Mouse (Mus musculus): ENCODE measurements at regions not wholly inside any gene's neighbourhood (a gene's known extent, or its start where the extent isn't known, plus 50 kb on each side); places are given as distances from the start of the nearest gene placed in this dataset. TPM values are rescaled to one million over a fixed set of nuclear protein-coding genes. Genes with fewer than 3 reads are reported as not detected.
"Not testable (repeated sequence)": the region's sequence is repeated elsewhere in the genome, so short reads cannot be mapped to it uniquely, and the experiment has no call there.

GRCm38 (mm10) chr12:15078615-15079014, 738.1 kb downstream of the Trib2 start:
- ATAC-seq (ENCODE audit: insufficient read depth, low read depth) (no peak), DNase-seq (ENCODE audit: low spot score) (no peak)
- no peak overlapping the region for H3K27ac ChIP-seq (ENCODE audit: low read depth)
- H3K27me3 ChIP-seq (ENCODE audit: control insufficient read depth, insufficient read depth, low read length) = no peaks in the 10 kb centered on the region
- no peaks in the 10 kb centered on the region for H3K9me3 ChIP-seq (replicated peaks; ENCODE audit: control insufficient read depth, low read length)
- TF ChIP-seq CTCF (IDR thresholded peaks at IDR 0.05; ENCODE audit: low read depth) (peak; percentile 46), EP300 (IDR thresholded peaks at IDR 0.05; ENCODE audit: low read depth) (no peak)
- H3K4me1 ChIP-seq (ENCODE audit: control insufficient read depth, insufficient read depth) = no peaks in the 10 kb centered on the region
- H3K9ac ChIP-seq (replicated peaks; ENCODE audit: low read depth, low read length) = no peak overlapping the region
- WGBS = 46% methylated on average over 2 of the region's 2 CpGs
- no peak overlapping the region for H3K4me3 ChIP-seq (ENCODE audit: low read depth, low read length)
- H3K4me2 ChIP-seq (ENCODE audit: low read depth, low read length) = no peak overlapping the region
- H3K36me3 ChIP-seq (replicated peaks; ENCODE audit: control insufficient read depth, insufficient read depth, low read length) = no peaks in the 10 kb centered on the region

- no peak overlapping the region for H3K4me2 ChIP-seq (ENCODE audit: low read depth, low read length)
- TF ChIP-seq EP300 (IDR thresholded peaks at IDR 0.05; ENCODE audit: low read depth) (no peak), CTCF (IDR thresholded peaks at IDR 0.05; ENCODE audit: low read depth) (no peak)
- no peaks in the 10 kb centered on the region for H3K36me3 ChIP-seq (replicated peaks; ENCODE audit: control insufficient read depth, insufficient read depth, low read length)
- DNase-seq (ENCODE audit: low spot score) = no peak
- no peaks in the 10 kb centered on the region for H3K27me3 ChIP-seq (ENCODE audit: control insufficient read depth, insufficient read depth, low read length)
- H3K9ac ChIP-seq (replicated peaks; ENCODE audit: low read depth, low read length) = no peak overlapping the region
- H3K4me3 ChIP-seq (ENCODE audit: low read depth, low read length) = no peak overlapping the region
- H3K9me3 ChIP-seq (replicated peaks; ENCODE audit: control insufficient read depth, low read length) = no peaks in the 10 kb centered on the region
- no peak overlapping the region for H3K27ac ChIP-seq (ENCODE audit: low read depth)
- H3K4me1 ChIP-seq (ENCODE audit: control insufficient read depth, insufficient read depth) = no peaks in the 10 kb centered on the region
- no peak for ATAC-seq (ENCODE audit: insufficient read depth, low read depth)
- WGBS = 65% methylated on average over 1 of the region's 1 CpGs
Measured at GRCm38 (mm10) chr12:15064351-15064750, 752.4 kb downstream of the Trib2 start.

GRCm38 (mm10) chr12:15051387-15051786, 765.3 kb downstream of the Trib2 start:
- Histone ChIP-seq H3K27me3 (ENCODE audit: control insufficient read depth, insufficient read depth, low read length) (no peaks in the 10 kb centered on the region), H3K4me2 (ENCODE audit: low read depth, low read length) (no peak overlapping the region), H3K9me3 (replicated peaks; ENCODE audit: control insufficient read depth, low read length) (no peaks in the 10 kb centered on the region), H3K4me1 (ENCODE audit: control insufficient read depth, insufficient read depth) (no peaks in the 10 kb centered on the region), H3K4me3 (ENCODE audit: low read depth, low read length) (no peak overlapping the region), H3K36me3 (replicated peaks; ENCODE audit: control insufficient read depth, insufficient read depth, low read length) (no peaks in the 10 kb centered on the region), H3K9ac (replicated peaks; ENCODE audit: low read depth, low read length) (no peak overlapping the region), H3K27ac (ENCODE audit: low read depth) (no peak overlapping the region)
- ATAC-seq (ENCODE audit: insufficient read depth, low read depth) (no peak), DNase-seq (ENCODE audit: low spot score) (no peak)
- 75% methylated on average over 5 of the region's 5 CpGs for WGBS
- TF ChIP-seq CTCF (IDR thresholded peaks at IDR 0.05; ENCODE audit: low read depth) = no peak
- no peak for TF ChIP-seq EP300 (IDR thresholded peaks at IDR 0.05; ENCODE audit: low read depth)

- Histone ChIP-seq H3K4me3 (ENCODE audit: low read depth, low read length) (no peak overlapping the region), H3K9me3 (replicated peaks; ENCODE audit: control insufficient read depth, low read length) (no peaks in the 10 kb centered on the region), H3K4me1 (ENCODE audit: control insufficient read depth, insufficient read depth) (no peaks in the 10 kb centered on the region), H3K9ac (replicated peaks; ENCODE audit: low read depth, low read length) (no peak overlapping the region), H3K36me3 (replicated peaks; ENCODE audit: control insufficient read depth, insufficient read depth, low read length) (no peaks in the 10 kb centered on the region), H3K4me2 (ENCODE audit: low read depth, low read length) (no peak overlapping the region), H3K27ac (ENCODE audit: low read depth) (no peak overlapping the region), H3K27me3 (ENCODE audit: control insufficient read depth, insufficient read depth, low read length) (no peaks in the 10 kb centered on the region)
- 87% methylated on average over 2 of the region's 2 CpGs for WGBS
- no peak for TF ChIP-seq EP300 (IDR thresholded peaks at IDR 0.05; ENCODE audit: low read depth)
- TF ChIP-seq CTCF (IDR thresholded peaks at IDR 0.05; ENCODE audit: low read depth) = no peak
- DNase-seq (ENCODE audit: low spot score) (no peak), ATAC-seq (ENCODE audit: insufficient read depth, low read depth) (no peak)
Measured at GRCm38 (mm10) chr12:15043264-15043663, 773.5 kb downstream of the Trib2 start.

GRCm38 (mm10) chr12:15011091-15011490, 805.6 kb downstream of the Trib2 start:
- H3K9ac ChIP-seq (replicated peaks; ENCODE audit: low read depth, low read length) = no peak overlapping the region
- no peaks in the 10 kb centered on the region for H3K9me3 ChIP-seq (replicated peaks; ENCODE audit: control insufficient read depth, low read length)
- TF ChIP-seq CTCF (IDR thresholded peaks at IDR 0.05; ENCODE audit: low read depth) (no peak), EP300 (IDR thresholded peaks at IDR 0.05; ENCODE audit: low read depth) (no peak)
- no peaks in the 10 kb centered on the region for H3K27me3 ChIP-seq (ENCODE audit: control insufficient read depth, insufficient read depth, low read length)
- ATAC-seq (ENCODE audit: insufficient read depth, low read depth) = no peak
- no peaks in the 10 kb centered on the region for H3K4me1 ChIP-seq (ENCODE audit: control insufficient read depth, insufficient read depth)
- no peak for DNase-seq (ENCODE audit: low spot score)
- H3K36me3 ChIP-seq (replicated peaks; ENCODE audit: control insufficient read depth, insufficient read depth, low read length) = no peaks in the 10 kb centered on the region
- no peak overlapping the region for H3K4me2 ChIP-seq (ENCODE audit: low read depth, low read length)
- H3K27ac ChIP-seq (ENCODE audit: low read depth) = no peak overlapping the region
- no peak overlapping the region for H3K4me3 ChIP-seq (ENCODE audit: low read depth, low read length)

- DNase-seq (ENCODE audit: low spot score) = not testable (repeated sequence)
- WGBS = 47% methylated on average over 1 of the region's 1 CpGs
Measured at GRCm38 (mm10) chr12:15002401-15002800, 814.3 kb downstream of the Trib2 start.

More at GRCm38 (mm10) chr12:15002401-15002800, 814.3 kb downstream of the Trib2 start:
- not testable (repeated sequence) for H3K27ac ChIP-seq (ENCODE audit: low read depth); H3K36me3 ChIP-seq (replicated peaks; ENCODE audit: control insufficient read depth, insufficient read depth, low read length); H3K4me2 ChIP-seq (ENCODE audit: low read depth, low read length); H3K9me3 ChIP-seq (replicated peaks; ENCODE audit: control insufficient read depth, low read length); H3K27me3 ChIP-seq (ENCODE audit: control insufficient read depth, insufficient read depth, low read length); H3K4me3 ChIP-seq (ENCODE audit: low read depth, low read length); H3K4me1 ChIP-seq (ENCODE audit: control insufficient read depth, insufficient read depth); ATAC-seq (ENCODE audit: insufficient read depth, low read depth); H3K9ac ChIP-seq (replicated peaks; ENCODE audit: low read depth, low read length)

Small RNA genes in the stretch of these regions (microRNA-seq; reads per million reads assigned to microRNA genes)
- not detected for gene Gm27682
